Mouse (Mus musculus) liver, embryonic 14.5 days (tissue): ENCODE results near the gene Phf21b. TPM values are rescaled to one million over a fixed set of nuclear protein-coding genes. Genes with fewer than 3 reads are reported as not detected.

Source experiments
- ATAC-seq: fragments of 200-750 bp; cut with Nextera tagmentation; 2 replicates; pipeline ENCODE4 v1.8.0; 2017; ENCODE audit warnings: moderate number of reproducible peaks, mild to moderate bottlenecking, moderate library complexity; ENCODE audit not compliant: insufficient read depth
- DNase-seq, 3 experiments: peaks; one replicate each; pipeline ENCODE4 v3.0.0-alpha.2; 2012 to 2013; ENCODE audit warnings: low read depth in 3 of 3, low spot score in 3 of 3
- H3K27ac ChIP-seq: fragments of 300-500 bp; sonication (generic); 2 replicates; pipeline ENCODE4 v1.5.1; 2014; ENCODE audit warnings: moderate library complexity, mild to moderate bottlenecking, control low read depth, inconsistent platforms
- H3K27me3 ChIP-seq: fragments of 300-500 bp; sonication (generic); 2 replicates; pipeline ENCODE4 v1.6.1; 2014; ENCODE audit warnings: mild to moderate bottlenecking, low read length, moderate library complexity; ENCODE audit not compliant: control insufficient read depth, insufficient read depth
- H3K36me3 ChIP-seq: fragments of 300-500 bp; sonication (generic); replicated peaks from 2 replicates; pipeline ENCODE4 v1.6.1; 2014; ENCODE audit warnings: low read depth; ENCODE audit not compliant: control insufficient read depth, insufficient read depth
- H3K4me1 ChIP-seq, 2 experiments: fragments of 200-500 bp in 1 of 2; fragments of 300-500 bp in 1 of 2; sonication (generic) in 1 of 2; replicated peaks; 2 replicates each; pipeline ENCODE4 v1.6.1; 2012 to 2014; ENCODE audit warnings: antibody characterized with exemption in 1 of 2, inconsistent platforms in 1 of 2, low read length in 1 of 2; ENCODE audit not compliant: control insufficient read depth in 2 of 2, insufficient read depth in 2 of 2
- H3K4me2 ChIP-seq: fragments of 300-500 bp; sonication (generic); 2 replicates; pipeline ENCODE4 v1.6.1; 2014; ENCODE audit warnings: low read depth, mild to moderate bottlenecking, control low read depth, moderate library complexity
- H3K4me3 ChIP-seq, 2 experiments: fragments of 200-500 bp in 1 of 2; fragments of 300-500 bp in 1 of 2; sonication (generic) in 1 of 2; 2 replicates each; pipeline ENCODE4 v1.5.1; 2012 to 2014; ENCODE audit warnings: low read depth in 2 of 2, low read length in 2 of 2, mild to moderate bottlenecking in 2 of 2, control low read depth in 1 of 2, inconsistent platforms in 1 of 2, moderate library complexity in 1 of 2; ENCODE audit not compliant: insufficient read depth in 1 of 2
- H3K9ac ChIP-seq: fragments of 300-500 bp; sonication (generic); replicated peaks from 2 replicates; pipeline ENCODE4 v1.6.1; 2014; ENCODE audit warnings: mild to moderate bottlenecking, control low read depth, moderate library complexity
- H3K9me3 ChIP-seq: fragments of 300-500 bp; sonication (generic); 2 replicates; pipeline ENCODE4 v1.6.1; 2016; ENCODE audit warnings: low read length, mixed read lengths; ENCODE audit not compliant: control insufficient read depth
- CTCF ChIP-seq: IDR thresholded peaks from 2 replicates; pipeline ENCODE4 v1.5.1; 2016; ENCODE audit warnings: antibody characterized with exemption, low read depth, control low read depth
- EP300 ChIP-seq: IDR thresholded peaks from 2 replicates; pipeline ENCODE4 v1.6.1; 2016; ENCODE audit warnings: antibody characterized with exemption, low read depth
- WGBS: fragments of 180-500 bp; shearing (Covaris S2); extraction: QIAGEN DNeasy Blood & Tissue Kit; methylation state at CpG from one replicate; pipeline ENCODE4 v1.1.7; 2014; ENCODE audit not compliant: insufficient replicate concordance; 5-methylcytosine and 5-hydroxymethylcytosine counted together
- polyA plus RNA-seq, 2 experiments: library from polyadenylated mRNA; depleted of rRNA in 1 of 2; stranded (reverse) in 1 of 2; unstranded in 1 of 2; fragments of >200 nt; fragmentation: Nextera tagmentation in 1 of 2; extraction: Ambion mirVana in 1 of 2; gene quantifications; 2 replicates each; pipeline versions ENCODE4 v1.2.1 to v1.2.3; 2012 to 2014

Phf21b gene
- polyA plus RNA-seq, 2 experiments = 0.69 TPM; not detected in 1

GRCm38 (mm10) chr15:84811126-84811525, 44.7 kb downstream of the Phf21b start:
- H3K4me2 ChIP-seq = no peak overlapping the region
- H3K4me3 ChIP-seq = no peak overlapping the region
- TF ChIP-seq EP300 (no peak), CTCF (no peak)
- H3K27ac ChIP-seq = no peak overlapping the region
- no peak overlapping the region for H3K9ac ChIP-seq
- H3K36me3 ChIP-seq = no peaks in the 10 kb centered on the region
- H3K4me1 ChIP-seq = no peaks in the 10 kb centered on the region
- WGBS = 45% methylated on average over 5 of the region's 5 CpGs
- DNase-seq (no peak), ATAC-seq (no peak)
- H3K9me3 ChIP-seq = no peaks in the 10 kb centered on the region
- no peaks in the 10 kb centered on the region for H3K27me3 ChIP-seq

GRCm38 (mm10) chr15:84809275-84809952, 46.4 kb downstream of the Phf21b start:
- no peaks in the 10 kb centered on the region for H3K27me3 ChIP-seq
- no peaks in the 10 kb centered on the region for H3K4me1 ChIP-seq
- DNase-seq (no peak), ATAC-seq (no peak)
- no peak overlapping the region for H3K4me2 ChIP-seq
- TF ChIP-seq CTCF = no peak
- TF ChIP-seq EP300 = no peak
- no peak overlapping the region for H3K4me3 ChIP-seq
- H3K36me3 ChIP-seq = no peaks in the 10 kb centered on the region
- no peak overlapping the region for H3K27ac ChIP-seq
- H3K9ac ChIP-seq = no peak overlapping the region
- no peaks in the 10 kb centered on the region for H3K9me3 ChIP-seq
- WGBS = 56% methylated on average over 21 of the region's 21 CpGs

- H3K4me1 ChIP-seq = no peaks in the 10 kb centered on the region
- H3K4me3 ChIP-seq = no peak overlapping the region
- H3K4me2 ChIP-seq = no peak overlapping the region
- H3K9me3 ChIP-seq = no peaks in the 10 kb centered on the region
- DNase-seq = no peak
- no peaks in the 10 kb centered on the region for H3K36me3 ChIP-seq
- H3K9ac ChIP-seq = no peak overlapping the region
- no peaks in the 10 kb centered on the region for H3K27me3 ChIP-seq
- no peak for ATAC-seq
- H3K27ac ChIP-seq = no peak overlapping the region
- WGBS = 34% methylated on average over 3 of the region's 3 CpGs
- peak; percentile 75 for TF ChIP-seq CTCF
- TF ChIP-seq EP300 = no peak
These were observed 52.2 kb downstream of the Phf21b start for GRCm38 (mm10) chr15:84803685-84804084.

GRCm38 (mm10) chr15:84800132-84800531, 55.7 kb downstream of the Phf21b start:
- no peak for TF ChIP-seq EP300
- TF ChIP-seq CTCF = peak; percentile 54
- 64% methylated on average over 5 of the region's 5 CpGs for WGBS
- ATAC-seq (no peak), DNase-seq (no peak)
- H3K27me3 ChIP-seq = no peaks in the 10 kb centered on the region
- no peaks in the 10 kb centered on the region for H3K36me3 ChIP-seq
- H3K9ac ChIP-seq = no peak overlapping the region
- no peaks in the 10 kb centered on the region for H3K9me3 ChIP-seq
- no peak overlapping the region for H3K4me2 ChIP-seq
- H3K27ac ChIP-seq = no peak overlapping the region
- no peak overlapping the region for H3K4me3 ChIP-seq
- no peaks in the 10 kb centered on the region for H3K4me1 ChIP-seq

GRCm38 (mm10) chr15:84793649-84794048, 62.2 kb downstream of the Phf21b start:
- Histone ChIP-seq H3K27me3 (no peaks in the 10 kb centered on the region), H3K36me3 (no peaks in the 10 kb centered on the region), H3K27ac (no peak overlapping the region), H3K4me3 (no peak overlapping the region), H3K9me3 (no peaks in the 10 kb centered on the region), H3K4me1 (no peaks in the 10 kb centered on the region), H3K9ac (no peak overlapping the region), H3K4me2 (no peak overlapping the region)
- 54% methylated on average over 5 of the region's 5 CpGs for WGBS
- no peak for ATAC-seq
- TF ChIP-seq CTCF (no peak), EP300 (no peak)
- no peak for DNase-seq
